Mouse (Mus musculus): ENCODE measurements around the gene Slc25a45. TPM values are rescaled to one million over a fixed set of nuclear protein-coding genes. Genes with fewer than 3 reads are reported as not detected.
"Not testable (repeated sequence)": the region's sequence is repeated elsewhere in the genome, so short reads cannot be mapped to it uniquely, and the experiment has no call there.

Slc25a45 gene
- total RNA-seq, 1 experiment from 2014 or later: 34.0 TPM

DNA sequence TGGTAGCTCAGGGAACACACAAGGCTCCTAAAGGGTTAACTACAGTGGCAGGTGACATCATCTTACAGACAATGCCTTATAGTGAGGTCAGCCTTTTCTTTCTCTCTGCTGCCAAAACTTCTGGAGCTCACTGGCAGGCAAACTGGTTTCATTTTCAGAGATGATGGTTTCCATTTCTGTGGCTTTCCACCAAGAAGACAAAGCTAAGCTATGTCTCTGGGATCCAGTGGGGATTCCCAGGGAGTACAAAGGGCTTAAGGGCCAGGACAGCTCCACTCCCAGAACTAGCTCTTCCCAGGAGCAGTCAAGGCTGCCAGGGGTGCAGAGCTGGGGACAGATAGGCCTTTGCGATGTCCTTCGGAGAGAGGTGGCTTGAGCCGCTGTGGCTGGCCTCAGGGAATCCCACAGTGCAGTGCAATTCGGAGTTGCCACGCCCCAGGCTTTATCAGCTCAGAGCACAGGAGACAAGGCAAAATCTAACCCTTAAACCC, 26.1 kb upstream of the Slc25a45 start:
- no peak for ATAC-seq (replicated peaks; ENCODE audit: low read depth, poor library complexity, severe bottlenecking)

GRCm38 (mm10) chr19:5852035-5852722, 25.4 kb upstream of the Slc25a45 start:
- ATAC-seq (replicated peaks; ENCODE audit: low read depth, poor library complexity, severe bottlenecking): no peak

DNA sequence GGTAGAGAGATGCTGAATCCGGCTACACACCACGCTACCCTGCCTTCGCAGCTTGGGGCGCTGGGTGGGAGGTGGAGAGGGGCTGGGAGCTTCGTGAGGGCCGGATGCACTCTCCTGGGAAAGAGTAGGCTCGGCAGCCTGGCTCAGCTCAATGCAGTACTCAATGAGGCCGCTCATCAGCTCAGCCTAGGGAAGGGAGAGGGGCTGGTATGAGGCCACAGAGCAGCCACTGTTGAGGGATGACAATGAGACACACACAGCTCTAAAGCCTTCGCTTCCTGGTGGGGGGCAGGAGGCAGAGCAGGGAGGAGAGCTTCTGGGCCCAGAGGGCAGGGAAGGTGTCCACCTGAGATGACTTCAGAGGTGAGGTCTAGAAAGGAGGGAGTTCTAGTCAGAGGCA, 21.0 kb upstream of the Slc25a45 start:
- ATAC-seq (replicated peaks; ENCODE audit: low read depth, poor library complexity, severe bottlenecking): no peak

DNA sequence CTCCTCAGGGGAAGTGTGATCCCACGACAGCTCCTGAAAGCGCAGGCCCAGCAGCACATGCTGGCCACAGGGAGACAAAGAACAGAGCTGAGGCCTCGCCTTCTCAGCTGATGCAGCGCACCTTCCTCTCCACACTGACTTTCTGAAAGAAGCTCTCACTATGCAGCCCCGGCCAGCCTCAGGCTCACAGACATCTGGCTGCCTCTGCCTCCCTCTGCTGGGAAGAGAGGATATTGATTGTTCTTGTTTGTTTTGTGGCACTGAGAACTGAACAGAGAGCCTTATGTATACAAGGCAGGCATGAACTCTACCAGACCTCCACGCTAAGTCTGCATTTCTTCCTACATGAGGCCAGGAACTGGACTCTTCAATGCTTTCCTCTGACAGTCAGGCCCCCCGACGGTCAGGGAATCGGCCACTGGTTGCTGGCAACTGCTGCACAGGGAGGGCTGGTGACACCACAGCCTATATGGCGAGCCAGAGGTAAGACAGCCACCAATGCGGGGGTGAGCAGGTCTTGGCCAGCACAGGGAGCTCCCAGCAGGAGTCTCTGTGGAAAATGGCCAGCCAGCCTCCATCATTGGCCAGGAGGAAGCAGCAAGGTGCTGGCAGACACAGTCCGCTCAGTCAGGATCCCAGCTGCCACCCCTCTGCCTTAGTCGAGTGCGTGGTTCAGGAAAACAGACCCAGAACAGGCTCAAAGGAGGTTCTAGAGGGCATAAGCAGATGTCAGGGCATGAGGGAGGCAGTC, 15.1 kb upstream of the Slc25a45 start:
- ATAC-seq (replicated peaks; ENCODE audit: low read depth, poor library complexity, severe bottlenecking): no peak

DNA sequence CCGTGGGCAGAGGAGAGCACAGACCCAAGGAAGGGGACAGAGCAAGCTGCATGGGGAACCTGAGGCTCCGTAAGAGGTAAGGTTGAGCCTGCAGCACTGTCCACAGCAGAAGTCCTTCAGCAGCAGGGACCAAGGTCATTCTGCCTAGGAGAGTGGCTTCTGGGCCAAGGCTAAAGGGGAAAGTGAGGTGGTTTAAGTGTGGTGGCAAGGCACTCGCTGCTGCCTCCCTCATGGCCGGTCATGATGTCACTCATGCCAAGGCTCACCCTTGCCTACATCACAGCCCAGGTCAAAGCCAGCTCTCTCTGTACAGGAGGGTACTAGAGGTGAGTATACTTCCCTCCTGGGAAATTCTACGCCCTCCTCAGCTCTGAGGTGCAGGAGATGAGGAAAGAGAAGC, 13.8 kb upstream of the Slc25a45 start:
- no peak for ATAC-seq (replicated peaks; ENCODE audit: low read depth, poor library complexity, severe bottlenecking)

DNA sequence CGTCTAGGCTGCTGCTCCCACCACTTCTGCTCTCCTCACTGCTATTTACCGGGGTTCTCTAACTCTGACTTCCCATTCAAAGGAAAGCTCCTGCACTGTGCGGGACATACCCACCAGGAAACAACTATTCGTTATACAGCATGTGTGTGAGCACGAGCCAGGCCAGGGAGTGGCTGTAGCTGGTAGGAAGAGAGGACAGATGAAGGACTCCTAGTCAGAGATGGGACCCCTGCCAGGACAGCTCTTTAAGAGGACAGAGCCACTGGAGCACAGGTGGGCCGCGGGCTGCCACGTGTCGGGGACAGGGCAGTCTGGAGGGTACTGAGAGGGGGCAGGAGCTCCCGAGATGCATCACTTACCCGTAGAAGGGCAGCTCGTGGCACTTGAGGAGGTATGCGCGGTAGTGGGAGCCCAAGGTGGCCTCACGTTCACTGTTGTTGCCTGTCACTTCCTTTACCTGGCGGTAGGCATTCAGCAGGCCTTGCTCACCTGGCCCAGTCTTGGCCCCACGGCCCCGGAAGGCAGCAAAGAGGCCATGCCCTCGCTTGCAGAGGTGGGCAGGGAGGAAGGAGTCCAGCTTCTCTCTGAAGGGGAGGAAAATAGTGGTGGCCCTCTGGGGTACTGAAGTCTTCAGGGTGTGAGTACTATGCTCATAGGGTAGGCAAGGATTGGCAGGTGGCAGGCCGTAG, 12.8 kb upstream of the Slc25a45 start:
- no peak for ATAC-seq (replicated peaks; ENCODE audit: low read depth, poor library complexity, severe bottlenecking)

GRCm38 (mm10) chr19:5868096-5868495, 9.5 kb upstream of the Slc25a45 start:
- no peak for ATAC-seq (replicated peaks; ENCODE audit: low read depth, poor library complexity, severe bottlenecking)

DNA sequence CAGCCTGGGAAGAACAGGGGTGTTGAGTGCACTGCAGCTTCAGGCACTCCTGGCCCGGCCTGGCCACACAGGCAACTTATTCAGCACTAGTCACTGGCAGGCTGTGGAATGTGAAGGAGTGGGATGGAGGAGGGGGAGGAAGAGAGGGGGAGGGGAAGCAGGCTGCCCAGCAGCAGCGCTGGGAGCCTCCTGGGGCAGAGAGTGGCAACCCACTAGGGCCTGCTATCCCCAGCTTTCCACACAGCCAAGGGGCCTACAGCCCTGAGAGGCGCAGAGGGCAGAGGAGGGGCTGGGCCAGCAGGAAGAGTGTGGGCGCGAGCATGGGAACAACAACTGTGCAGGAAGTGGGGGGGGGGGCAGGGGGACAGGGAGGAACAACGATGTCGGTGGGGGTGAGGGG, 6.3 kb upstream of the Slc25a45 start:
- no peak for ATAC-seq (replicated peaks; ENCODE audit: low read depth, poor library complexity, severe bottlenecking)

DNA sequence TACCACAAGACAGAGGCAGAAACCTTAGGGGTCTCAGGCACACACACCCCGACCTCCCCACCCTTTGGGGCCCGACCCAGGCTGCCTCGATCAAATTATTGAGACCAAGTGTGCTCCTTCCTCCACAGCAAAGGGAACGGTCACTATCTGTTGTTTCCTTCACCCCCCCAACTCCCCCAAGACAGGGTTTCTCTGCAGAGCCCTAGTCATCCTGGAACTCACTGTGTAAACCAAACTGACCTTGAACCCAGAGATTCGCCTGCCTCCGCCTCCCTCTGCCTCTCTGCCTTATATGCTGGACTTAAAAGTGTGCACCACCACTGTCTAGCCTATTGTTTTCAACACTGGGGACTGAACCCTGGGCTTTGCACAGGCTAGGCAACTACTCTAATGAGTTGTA, 5.9 kb upstream of the Slc25a45 start:
- no peak for ATAC-seq (replicated peaks; ENCODE audit: low read depth, poor library complexity, severe bottlenecking)

DNA sequence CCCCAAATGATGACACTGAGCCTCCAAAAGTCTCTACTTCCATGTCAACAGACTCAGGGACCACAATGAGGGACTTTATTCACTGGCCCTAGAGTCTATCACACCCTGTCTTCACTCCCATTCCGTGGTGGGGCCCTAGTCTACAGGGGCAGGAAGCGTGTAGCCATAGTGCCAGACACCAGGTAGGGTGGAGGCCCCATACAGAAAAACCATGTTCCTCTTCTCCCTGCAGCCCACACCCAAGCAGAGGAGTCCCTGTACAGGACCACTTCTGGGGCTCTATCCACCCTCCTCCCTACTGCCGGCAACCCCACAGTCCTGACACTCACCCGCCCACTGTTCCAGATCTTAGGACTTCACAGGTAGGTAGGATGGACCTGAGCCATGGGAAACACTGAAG, 5.1 kb upstream of the Slc25a45 start:
- ATAC-seq (replicated peaks; ENCODE audit: low read depth, poor library complexity, severe bottlenecking): no peak

DNA sequence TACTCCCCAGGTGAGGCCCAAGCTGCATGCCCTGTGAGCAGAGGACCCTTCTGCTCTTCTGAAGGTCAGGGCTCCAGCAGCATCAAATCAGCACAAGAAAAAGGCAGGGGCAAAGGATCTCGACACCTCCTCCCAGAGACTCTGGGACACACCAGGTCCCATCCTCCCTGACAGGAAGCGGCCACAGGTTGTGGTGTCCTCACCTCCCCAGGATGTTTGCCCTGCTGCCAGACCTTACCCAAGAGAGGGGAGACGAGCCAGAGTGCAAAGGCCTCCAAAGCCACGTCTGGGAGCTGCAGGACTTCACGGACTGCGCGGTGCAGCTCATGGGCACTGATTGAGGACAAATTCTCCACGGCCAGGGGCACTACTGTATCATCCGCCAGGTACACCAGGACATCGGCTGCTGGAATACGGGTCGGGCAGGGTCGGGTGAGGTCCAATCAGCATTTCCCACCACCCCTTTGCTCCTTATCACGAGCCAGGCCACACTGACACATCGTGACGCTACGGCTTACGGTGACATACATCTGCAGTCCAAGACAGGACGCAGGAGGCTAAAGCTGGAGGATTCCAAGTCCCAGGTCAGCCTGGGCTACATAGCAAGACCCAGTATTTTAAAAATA, 4.6 kb upstream of the Slc25a45 start:
- no peak for ATAC-seq (replicated peaks; ENCODE audit: low read depth, poor library complexity, severe bottlenecking)

DNA sequence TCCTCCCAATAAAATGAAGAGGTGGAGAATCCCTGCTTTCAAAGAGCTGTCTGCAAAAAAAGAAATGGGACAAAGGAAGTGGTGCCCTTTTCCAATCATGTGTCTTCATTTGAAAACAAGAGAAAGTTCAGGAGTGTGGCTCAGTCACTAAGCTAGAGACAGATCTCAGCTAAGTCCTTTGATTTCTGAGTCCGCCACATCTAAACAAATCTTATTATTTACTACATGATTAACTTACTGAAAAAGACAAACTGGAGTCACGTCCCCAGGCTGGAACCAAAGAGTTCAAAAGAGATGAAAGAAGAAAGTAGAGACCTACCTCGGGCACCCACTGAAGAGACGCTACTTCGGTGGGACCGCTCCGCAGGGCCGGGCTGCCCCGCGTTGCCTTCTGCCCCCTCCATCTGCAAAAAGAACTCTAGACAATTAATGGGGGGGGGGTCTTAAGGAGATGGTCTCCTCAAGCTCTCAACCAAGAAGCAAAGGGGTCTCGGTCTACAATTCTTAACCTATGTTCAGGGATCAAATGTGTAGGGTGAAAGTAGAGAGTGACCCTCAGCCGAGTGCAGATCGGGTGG, 3.1 kb upstream of the Slc25a45 start:
- no peak for ATAC-seq (replicated peaks; ENCODE audit: low read depth, poor library complexity, severe bottlenecking)

DNA sequence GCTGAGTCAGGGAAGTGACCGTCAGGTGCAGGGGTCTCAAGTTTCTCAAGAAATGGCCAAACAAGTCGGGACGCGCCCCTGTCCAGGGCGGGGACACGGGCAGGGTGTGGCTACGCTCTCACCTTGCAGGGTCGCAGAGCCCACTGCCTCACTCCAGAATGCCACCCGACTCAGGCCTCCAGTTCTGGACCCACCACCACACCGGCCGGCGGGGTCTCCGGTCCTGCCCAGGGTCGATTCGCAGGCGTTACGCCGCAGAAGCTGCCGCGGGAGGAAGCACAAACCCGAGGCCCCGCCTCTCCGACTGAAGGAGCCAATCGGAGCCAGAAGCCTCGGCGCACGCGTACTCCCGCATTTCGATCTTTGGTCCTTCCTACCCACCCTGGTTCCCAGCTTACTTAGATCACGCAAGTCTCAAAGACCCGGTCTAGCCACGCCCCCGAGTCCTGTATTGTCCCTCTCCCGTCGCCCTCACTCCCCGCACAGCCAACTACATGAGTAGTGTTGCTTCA, 2.6 kb upstream of the Slc25a45 start, which contains the start of gene Frmd8:
Gene Frmd8, minus strand, starts transcription at position 306 of the 512 bp plus-strand sequence.
- ATAC-seq (replicated peaks; ENCODE audit: low read depth, poor library complexity, severe bottlenecking): peak; percentile 79

DNA sequence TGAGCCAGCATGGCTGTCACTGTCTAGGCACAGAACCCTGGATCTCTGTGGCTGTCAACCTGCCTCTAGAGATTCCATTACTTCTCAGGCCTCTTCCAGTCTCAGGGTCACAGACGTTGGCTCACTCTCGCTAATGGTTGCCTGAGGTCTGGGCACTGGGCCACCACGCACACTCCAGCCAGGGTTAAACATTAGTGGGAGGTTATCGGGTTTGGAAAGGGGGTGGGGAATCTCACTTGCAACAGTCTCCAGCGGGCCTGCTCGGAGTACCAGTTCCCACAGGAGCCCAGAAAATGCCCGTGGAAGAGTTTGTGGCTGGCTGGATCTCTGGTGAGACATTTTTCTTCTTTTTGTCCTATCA, 734 bp downstream of the Slc25a45 start:
- ATAC-seq (replicated peaks; ENCODE audit: low read depth, poor library complexity, severe bottlenecking): no peak

DNA sequence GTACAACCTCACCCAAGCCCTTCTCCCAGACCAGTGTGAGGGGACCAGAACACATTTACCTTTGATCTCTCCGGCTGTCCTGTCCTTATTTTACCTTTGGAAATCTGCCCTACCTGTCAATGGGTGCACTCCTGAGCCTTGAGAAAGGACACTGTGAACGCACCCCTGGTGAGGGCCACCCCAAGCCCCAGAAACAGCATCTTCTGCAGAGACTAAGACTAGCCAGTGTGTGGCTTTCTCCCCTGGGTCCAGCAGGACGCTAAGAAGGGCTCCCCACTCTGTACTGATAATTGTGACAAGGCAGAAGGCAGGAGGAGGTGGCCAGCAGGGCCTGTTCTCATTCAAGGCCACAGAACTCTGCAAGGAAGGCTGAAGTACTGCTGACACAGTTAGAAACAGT, 1.3 kb downstream of the Slc25a45 start:
- no peak for ATAC-seq (replicated peaks; ENCODE audit: low read depth, poor library complexity, severe bottlenecking)

- ATAC-seq (replicated peaks; ENCODE audit: low read depth, poor library complexity, severe bottlenecking): no peak
Measured at GRCm38 (mm10) chr19:5879735-5880134, 2.1 kb downstream of the Slc25a45 start.

- ATAC-seq (replicated peaks; ENCODE audit: low read depth, poor library complexity, severe bottlenecking): no peak
Measured at GRCm38 (mm10) chr19:5881155-5881554, 3.5 kb downstream of the Slc25a45 start.

- ATAC-seq (replicated peaks; ENCODE audit: low read depth, poor library complexity, severe bottlenecking): not testable (repeated sequence)
Measured at GRCm38 (mm10) chr19:5882079-5882478, 4.5 kb downstream of the Slc25a45 start.

GRCm38 (mm10) chr19:5883935-5884334, 6.3 kb downstream of the Slc25a45 start:
- no peak for ATAC-seq (replicated peaks; ENCODE audit: low read depth, poor library complexity, severe bottlenecking)

GRCm38 (mm10) chr19:5885838-5886237, 8.2 kb downstream of the Slc25a45 start:
- 0 out of 2 replicates have a peak, but pooled peaks have one; percentile 23 for ATAC-seq (replicated peaks; ENCODE audit: low read depth, poor library complexity, severe bottlenecking)
